Mouse (Mus musculus) kidney, embryonic 16.5 days (tissue): ENCODE measurements at regions not wholly inside any gene's neighbourhood (a gene's known extent, or its start where the extent isn't known, plus 50 kb on each side); places are given as distances from the start of the nearest gene placed in this dataset.

Experiments
- ATAC-seq: fragments of 200-750 bp; cut with Nextera tagmentation; 2 replicates; pipeline ENCODE4 v1.8.0; 2017; ENCODE audit warnings: moderate TSS enrichment; ENCODE audit not compliant: low FRiP score, low TSS enrichment
- H3K27ac ChIP-seq: fragments of 300-500 bp; sonication (generic); 2 replicates; pipeline ENCODE4 v1.5.1; 2014; ENCODE audit warnings: low read length
- H3K27me3 ChIP-seq: fragments of 300-500 bp; sonication (generic); 2 replicates; pipeline ENCODE4 v1.6.1; 2014; ENCODE audit warnings: low read length, control low read depth, mixed read lengths; ENCODE audit not compliant: insufficient read depth
- H3K36me3 ChIP-seq: fragments of 300-500 bp; sonication (generic); 2 replicates; pipeline ENCODE4 v1.6.1; 2014; ENCODE audit warnings: low read length, control low read depth, mixed read lengths; ENCODE audit not compliant: insufficient read depth
- H3K4me1 ChIP-seq: fragments of 300-500 bp; sonication (generic); 2 replicates; pipeline ENCODE4 v1.6.1; 2014; ENCODE audit warnings: low read length, control low read depth, mixed read lengths; ENCODE audit not compliant: insufficient read depth
- H3K4me2 ChIP-seq: fragments of 300-500 bp; sonication (generic); replicated peaks from 2 replicates; pipeline ENCODE4 v1.6.1; 2014; ENCODE audit warnings: low read depth, low read length
- H3K4me3 ChIP-seq: fragments of 300-500 bp; sonication (generic); 2 replicates; pipeline ENCODE4 v1.5.1; 2014; ENCODE audit warnings: mild to moderate bottlenecking, low read length
- H3K9ac ChIP-seq: fragments of 300-500 bp; sonication (generic); replicated peaks from 2 replicates; pipeline ENCODE4 v1.6.1; 2014; ENCODE audit warnings: low read length
- H3K9me3 ChIP-seq: fragments of 300-500 bp; sonication (generic); 2 replicates; pipeline ENCODE4 v1.6.1; 2016; ENCODE audit warnings: low read length, control low read depth
- WGBS: fragments of 180-500 bp; shearing (Covaris S2); extraction: QIAGEN DNeasy Blood & Tissue Kit; methylation state at CpG from one replicate; pipeline ENCODE4 v1.1.7; 2014; 5-methylcytosine and 5-hydroxymethylcytosine counted together

DNA sequence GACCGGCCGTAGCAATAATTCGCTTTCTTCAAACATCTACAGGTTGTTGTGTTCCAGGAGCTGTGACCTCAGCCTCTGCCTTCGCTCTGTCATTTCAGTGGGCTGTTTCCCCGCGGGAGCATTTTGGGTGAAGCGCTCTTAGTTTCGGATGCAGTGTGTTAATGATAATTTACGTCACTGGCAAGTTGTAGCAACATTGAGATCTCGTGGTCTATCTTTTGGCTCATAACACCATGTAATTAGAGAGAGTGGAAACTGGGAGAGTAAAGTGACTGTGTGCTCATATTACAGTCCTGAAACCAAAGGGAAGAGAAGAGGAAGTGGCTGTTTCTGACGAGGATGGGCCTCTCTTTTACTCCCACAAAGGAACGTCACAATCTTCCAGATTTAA, 171.4 kb upstream of the Map3k1 start:
- Histone ChIP-seq H3K9ac (no peak overlapping the region), H3K4me2 (no peak overlapping the region), H3K4me3 (no peak overlapping the region), H3K27ac (peak overlapping the region; percentile 87), H3K36me3 (no peaks in the 10 kb centered on the region), H3K27me3 (no peaks in the 10 kb centered on the region), H3K4me1 (peaks cover 42% of the 10 kb centered on the region), H3K9me3 (peaks cover 2% of the 10 kb centered on the region; the same call in 1 of the 2 replicates)
- 25% methylated on average over 12 of the region's 12 CpGs for WGBS
- no peak for ATAC-seq

DNA sequence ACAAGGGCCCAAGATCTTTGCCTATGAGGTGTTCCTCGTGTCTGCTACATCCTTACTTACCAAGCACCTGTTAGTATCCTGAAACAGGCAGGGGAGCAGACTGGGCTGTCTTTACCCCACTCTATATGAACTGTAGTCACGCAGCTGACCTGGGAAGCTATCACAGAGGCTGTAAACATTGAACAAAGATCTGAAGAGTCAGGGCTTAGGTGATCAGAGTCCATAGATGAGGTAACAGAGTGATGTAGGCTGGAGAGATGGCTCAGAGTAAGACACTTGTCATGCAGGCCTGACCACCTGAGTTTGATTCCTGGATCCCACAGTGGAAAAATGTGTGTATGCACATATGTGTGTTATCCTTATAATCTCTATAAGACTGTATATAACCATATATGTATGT, 172.3 kb upstream of the Map3k1 start:
- Histone ChIP-seq H3K9me3 (peaks cover 2% of the 10 kb centered on the region; the same call in 1 of the 2 replicates), H3K27ac (no peak overlapping the region), H3K4me2 (no peak overlapping the region), H3K4me3 (no peak overlapping the region), H3K4me1 (peaks cover 42% of the 10 kb centered on the region), H3K9ac (no peak overlapping the region), H3K27me3 (no peaks in the 10 kb centered on the region), H3K36me3 (no peaks in the 10 kb centered on the region)
- ATAC-seq: no peak
- WGBS: 96% methylated on average over 2 of the region's 2 CpGs

- no peak overlapping the region for H3K27ac ChIP-seq
- H3K4me3 ChIP-seq: no peak overlapping the region
- H3K4me1 ChIP-seq: peaks cover 38% of the 10 kb centered on the region
- H3K9ac ChIP-seq: no peak overlapping the region
- no peak overlapping the region for H3K4me2 ChIP-seq
- ATAC-seq: no peak
- no peaks in the 10 kb centered on the region for H3K27me3 ChIP-seq
- no peaks in the 10 kb centered on the region for H3K36me3 ChIP-seq
- no peaks in the 10 kb centered on the region for H3K9me3 ChIP-seq
- 66% methylated on average over 6 of the region's 6 CpGs for WGBS
Measured at GRCm38 (mm10) chr13:111982796-111983460, 174.1 kb upstream of the Map3k1 start.

DNA sequence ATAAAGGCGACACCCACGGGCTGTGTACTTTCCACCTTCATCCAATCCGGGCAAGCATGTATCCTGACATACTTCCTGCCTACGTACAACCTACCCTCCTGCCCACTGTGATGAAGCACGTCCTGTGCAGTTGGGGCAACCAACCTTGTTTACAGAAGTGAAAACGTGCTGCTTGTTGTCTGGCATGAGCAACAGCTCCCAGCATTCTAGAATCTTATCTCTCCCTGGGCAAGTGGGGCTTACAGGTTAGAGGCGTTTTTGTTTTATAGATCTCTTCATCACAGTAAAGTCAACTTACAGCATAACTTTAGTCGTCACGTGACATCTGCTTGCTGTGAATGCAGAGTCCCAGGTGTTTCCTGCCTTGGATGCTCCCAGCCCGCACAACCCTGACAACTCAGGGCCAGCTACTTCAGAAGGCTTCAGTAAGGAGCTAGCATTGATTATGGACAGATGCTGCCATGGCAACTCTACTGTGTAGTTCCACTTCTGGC, 175.3 kb upstream of the Map3k1 start:
- H3K27me3 ChIP-seq: no peaks in the 10 kb centered on the region
- no peaks in the 10 kb centered on the region for H3K36me3 ChIP-seq
- ATAC-seq: no peak
- WGBS: 57% methylated on average over 10 of the region's 10 CpGs
- H3K9ac ChIP-seq: no peak overlapping the region; the same call in 1 of the 2 replicates
- peaks cover 26% of the 10 kb centered on the region for H3K4me1 ChIP-seq
- no peak overlapping the region for H3K4me3 ChIP-seq
- H3K9me3 ChIP-seq: no peaks in the 10 kb centered on the region
- H3K4me2 ChIP-seq: no peak overlapping the region
- no peak overlapping the region for H3K27ac ChIP-seq

DNA sequence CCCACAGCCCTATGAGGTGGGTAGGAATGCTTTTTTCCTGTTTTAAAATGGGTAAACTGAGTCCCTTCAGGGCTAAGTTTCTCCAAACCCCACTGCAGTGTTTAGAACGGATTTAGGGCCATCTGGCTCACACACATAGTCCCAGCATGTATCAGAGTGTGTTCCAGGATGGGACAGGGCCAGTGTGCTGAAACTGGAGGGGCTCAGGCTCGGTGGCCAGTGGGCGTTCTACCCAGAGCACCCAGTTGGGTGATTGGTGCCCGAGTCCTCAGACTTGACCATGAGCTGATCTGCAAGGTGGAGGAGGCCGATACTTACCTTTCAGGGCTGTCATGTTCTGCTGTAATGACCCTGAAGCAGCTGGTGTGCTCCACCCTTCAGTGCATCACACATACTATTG, 176.6 kb upstream of the Map3k1 start:
- H3K27ac ChIP-seq: no peak overlapping the region
- H3K9me3 ChIP-seq: no peaks in the 10 kb centered on the region
- H3K27me3 ChIP-seq: no peaks in the 10 kb centered on the region
- no peaks in the 10 kb centered on the region for H3K36me3 ChIP-seq
- H3K9ac ChIP-seq: no peak overlapping the region
- peaks cover 14% of the 10 kb centered on the region for H3K4me1 ChIP-seq
- ATAC-seq: no peak
- 79% methylated on average over 5 of the region's 5 CpGs for WGBS
- no peak overlapping the region for H3K4me2 ChIP-seq
- H3K4me3 ChIP-seq: no peak overlapping the region

DNA sequence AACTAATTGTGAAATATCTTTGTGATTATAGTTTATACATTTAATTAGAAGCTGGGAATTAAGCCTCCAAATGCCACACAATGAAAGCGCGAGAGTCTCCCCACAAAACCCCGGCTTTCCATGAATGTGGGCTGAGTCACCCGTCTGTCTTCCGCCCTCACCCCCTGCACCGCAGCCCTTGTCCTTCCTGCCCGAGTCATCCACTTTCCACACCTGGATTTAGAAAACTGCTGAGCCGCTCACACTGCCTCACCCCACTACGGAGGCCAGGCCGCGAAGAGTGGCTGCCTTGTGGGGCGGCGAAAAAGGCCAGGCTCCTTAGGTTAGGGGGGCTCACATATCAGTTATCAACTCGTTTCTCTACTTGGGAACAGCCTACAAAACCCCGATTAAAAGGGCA, 177.9 kb upstream of the Map3k1 start:
- Histone ChIP-seq H3K27ac (no peak overlapping the region), H3K9ac (no peak overlapping the region), H3K4me1 (peaks cover 14% of the 10 kb centered on the region; the same call in 1 of the 2 replicates), H3K27me3 (no peaks in the 10 kb centered on the region), H3K4me2 (no peak overlapping the region), H3K9me3 (no peaks in the 10 kb centered on the region), H3K36me3 (no peaks in the 10 kb centered on the region), H3K4me3 (no peak overlapping the region)
- WGBS: 74% methylated on average over 15 of the region's 15 CpGs
- ATAC-seq: no peak

- Histone ChIP-seq H3K4me3 (no peak overlapping the region), H3K9me3 (no peaks in the 10 kb centered on the region), H3K36me3 (no peaks in the 10 kb centered on the region), H3K27ac (no peak overlapping the region), H3K4me1 (peaks cover 14% of the 10 kb centered on the region; the same call in 1 of the 2 replicates), H3K9ac (no peak overlapping the region), H3K27me3 (no peaks in the 10 kb centered on the region), H3K4me2 (no peak overlapping the region)
- WGBS: 99% methylated on average over 3 of the region's 3 CpGs
- no peak for ATAC-seq
Measured at GRCm38 (mm10) chr13:111987420-111987819, 178.6 kb upstream of the Map3k1 start.

DNA sequence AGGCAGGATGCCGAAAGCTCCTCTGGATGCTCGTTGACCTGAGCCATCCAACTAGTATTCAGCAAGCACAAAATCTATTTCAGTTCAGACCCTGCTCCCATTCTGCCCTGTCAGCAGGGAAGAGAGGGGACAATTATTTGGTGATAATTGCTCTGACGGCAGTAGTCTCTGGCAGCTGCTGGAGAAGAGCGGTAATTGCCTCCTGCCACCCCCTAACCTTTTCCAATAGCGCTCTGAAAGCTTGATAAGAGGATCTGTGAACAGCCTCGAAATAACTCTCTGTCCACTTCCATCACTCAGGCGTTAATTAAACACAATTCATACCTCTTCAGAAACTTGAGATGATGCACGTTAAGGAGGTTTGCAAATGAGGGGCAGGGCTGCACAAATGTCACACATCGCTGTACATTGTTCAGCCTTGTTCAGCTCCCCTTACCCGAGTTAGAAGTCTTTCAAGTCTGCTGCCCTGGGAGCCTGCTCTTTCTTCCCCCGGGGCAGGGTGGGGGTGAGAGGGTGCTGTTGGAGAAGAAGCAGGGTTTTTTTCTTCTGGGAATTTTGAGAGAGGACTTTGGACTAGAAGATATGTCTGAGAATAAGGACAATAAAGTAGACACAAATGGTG, 182.2 kb upstream of the Map3k1 start:
- Histone ChIP-seq H3K27ac (no peak overlapping the region), H3K27me3 (no peaks in the 10 kb centered on the region), H3K4me1 (0 out of 2 replicates have a peak, but pooled peaks cover 5% of the 10 kb centered on the region), H3K36me3 (no peaks in the 10 kb centered on the region), H3K4me3 (no peak overlapping the region), H3K9ac (no peak overlapping the region), H3K9me3 (no peaks in the 10 kb centered on the region), H3K4me2 (no peak overlapping the region)
- no peak for ATAC-seq
- 23% methylated on average over 11 of the region's 11 CpGs for WGBS

- Histone ChIP-seq H3K27ac (no peak overlapping the region), H3K4me3 (no peak overlapping the region), H3K4me2 (no peak overlapping the region), H3K9me3 (no peaks in the 10 kb centered on the region), H3K36me3 (no peaks in the 10 kb centered on the region), H3K4me1 (0 out of 2 replicates have a peak, but pooled peaks cover 9% of the 10 kb centered on the region), H3K27me3 (no peaks in the 10 kb centered on the region), H3K9ac (no peak overlapping the region)
- no peak for ATAC-seq
- WGBS: 79% methylated on average over 9 of the region's 9 CpGs
Measured at GRCm38 (mm10) chr13:111992075-111992847, 183.5 kb upstream of the Map3k1 start.
